In genomic region chr15:102404608-102405488, GRCm38 (mm10) we compare ENCODE assay signal across 9 mouse cellular contexts. TPM values are rescaled to one million over a fixed set of nuclear protein-coding genes. Genes with fewer than 3 reads are reported as not detected.
DNase-seq lines count a peak whose midpoint lies in the region; ATAC-seq and TF ChIP-seq lines count a peak whose summit lies in the region.
"Had no signal": no experiment of that assay in that cellular context is flagged by ENCODE, and none has a peak within 500 bp of the region (broad histone marks: within the 10 kb centered on the region; RNA-seq: fewer than 3 reads in every experiment).

No protein-coding gene starts in this region.

- peak overlapping the region; percentile 60 for H3K4me2 ChIP-seq in neural tube, embryonic 15.5 days

- DNase-seq in heart, adult 2 months, result peak in 1 of 2 experiments; percentile 17
- DNase-seq in heart, adult 8-10 months (ENCODE audit: low spot score), result no peak
- peak; percentile 89 for DNase-seq in limb, embryonic 10.5 days (ENCODE audit: low spot score)
- no peak for DNase-seq in left cerebral cortex, postnatal 10 days (ENCODE audit: extremely low spot score in 1 of 2, low spot score in 2 of 2)

- TF ChIP-seq POLR2A in heart, adult 2 months (IDR thresholded peaks at IDR 0.05; ENCODE audit: insufficient read depth, low read depth, low read length), result no peak

- no peak for TF ChIP-seq EP300 in heart, adult 2 months (IDR thresholded peaks at IDR 0.05; ENCODE audit: insufficient read depth, low read depth, low read length)

- H3K79me2 ChIP-seq in heart, adult 2 months (replicated peaks; ENCODE audit: control insufficient read depth, insufficient read depth, low read length), result no peaks in the 10 kb centered on the region

- peaks cover 16% of the 10 kb centered on the region for H3K4me1 ChIP-seq in heart, adult 2 months (ENCODE audit: control insufficient read depth, insufficient read depth, low read length)
- peaks cover 77% of the 10 kb centered on the region for H3K4me1 ChIP-seq in E14TG2a.4 (replicated peaks; ENCODE audit: low read depth, low read length)
- H3K4me1 ChIP-seq in limb, embryonic 10.5 days, result peaks cover 43% of the 10 kb centered on the region
- peaks cover 37% of the 10 kb centered on the region for H3K4me1 ChIP-seq in neural tube, embryonic 15.5 days

- intact Hi-C loops in heart, adult 2 months (cut with DNase I), result loop anchor here (5.0 to 10.0 kb wide), 2 partner anchors 112 to 300 kb away; partner anchors contain the start of genes Map3k12, Tarbp2 and Tns2
- intact Hi-C loops in left cerebral cortex, postnatal 10 days (cut with DNase I), result no loop called here

- ATAC-seq in erythroblast, adult 5-6 weeks (replicated peaks; ENCODE audit: low FRiP score, poor library complexity, severe bottlenecking), result peak; percentile 65
- no peak for ATAC-seq in neural tube, embryonic 15.5 days (ENCODE audit: low FRiP score)
- ATAC-seq in megakaryocyte-erythroid progenitor cell, adult 5-6 weeks (replicated peaks; ENCODE audit: low FRiP score, low TSS enrichment, poor library complexity, severe bottlenecking), result no peak

- peaks cover 24% of the 10 kb centered on the region for H3K36me3 ChIP-seq in heart, adult 2 months (ENCODE audit: control insufficient read depth, insufficient read depth, low read length)
- peaks cover 28% of the 10 kb centered on the region for H3K36me3 ChIP-seq in E14TG2a.4 (ENCODE audit: insufficient read depth, low read length)
- H3K36me3 ChIP-seq in limb, embryonic 10.5 days, result peaks cover 28% of the 10 kb centered on the region
- H3K36me3 ChIP-seq in neural tube, embryonic 15.5 days, result peaks cover 20% of the 10 kb centered on the region

- no peaks in the 10 kb centered on the region for H3K27me3 ChIP-seq in heart, adult 2 months (ENCODE audit: control insufficient read depth, insufficient read depth, low read length)
- H3K27me3 ChIP-seq in E14TG2a.4 (ENCODE audit: insufficient read depth, low read length), result no peaks in the 10 kb centered on the region
- H3K27me3 ChIP-seq in limb, embryonic 10.5 days (ENCODE audit: low read depth, poor library complexity, severe bottlenecking), result no peaks in the 10 kb centered on the region
- H3K27me3 ChIP-seq in neural tube, embryonic 15.5 days (replicated peaks), result no peaks in the 10 kb centered on the region

- peak; percentile 77 for TF ChIP-seq CTCF in heart, adult 2 months (IDR thresholded peaks at IDR 0.05)
- no peak for TF ChIP-seq CTCF in E14TG2a.4 (conservative IDR thresholded peaks at IDR 0.05; ENCODE audit: low read length)

- H3K9ac ChIP-seq in heart, adult 2 months (ENCODE audit: low read depth, low read length), result peak overlapping the region; percentile 87
- peak overlapping the region; percentile 71 for H3K9ac ChIP-seq in neural tube, embryonic 15.5 days (replicated peaks)

- H3K4me3 ChIP-seq in heart, adult 2 months, result peak overlapping the region; percentile 67
- peak overlapping the region; percentile 88 for H3K4me3 ChIP-seq in E14TG2a.4 (replicated peaks; ENCODE audit: low read length)
- peak overlapping the region; percentile 91 for H3K4me3 ChIP-seq in limb, embryonic 10.5 days
- H3K4me3 ChIP-seq in neural tube, embryonic 15.5 days (replicated peaks), result peak overlapping the region; percentile 72

- H3K27ac ChIP-seq in heart, adult 2 months, result peak overlapping the region; percentile 100
- peak overlapping the region; percentile 100 for H3K27ac ChIP-seq in limb, embryonic 10.5 days
- H3K27ac ChIP-seq in neural tube, embryonic 15.5 days (replicated peaks), result peak overlapping the region; percentile 100

- 13% methylated on average over 34 of the region's 34 CpGs for WGBS in heart, adult 2 months
- 16% methylated on average over 34 of the region's 34 CpGs for WGBS in limb, embryonic 10.5 days
- WGBS in neural tube, embryonic 15.5 days, result 14% methylated on average over 34 of the region's 34 CpGs

- no peaks in the 10 kb centered on the region for H3K9me3 ChIP-seq in E14TG2a.4 (ENCODE audit: low read length)
- H3K9me3 ChIP-seq in limb, embryonic 10.5 days (replicated peaks), result no peaks in the 10 kb centered on the region
- no peaks in the 10 kb centered on the region for H3K9me3 ChIP-seq in neural tube, embryonic 15.5 days (replicated peaks)

RNA-seq across cellular contexts. Expression of gene Sp1, which starts 1.1 kb away (rescaled TPM):
- total RNA-seq in heart, adult 2 months (2021), result 10 to 100 TPM; 36.5 to 41.5 TPM
- polyA plus RNA-seq in heart, adult 2 months (2012; rRNA removed), result 9.6 and 17.3 TPM in 2 replicates
- 10 to 100 TPM; 31.8 to 43.8 (median 38.7) TPM for total RNA-seq in heart, adult 8-10 months (2022)
- total RNA-seq in erythroblast, adult 5-6 weeks (2015; ENCODE audit: low replicate concordance), result 42.2 and 66.3 TPM in 2 replicates
- 20.2 and 23.1 TPM in 2 replicates for total RNA-seq in erythroblast, adult 5-6 weeks (2017; ENCODE audit: low replicate concordance)
- polyA plus RNA-seq in limb, embryonic 10.5 days (2016; fragmentation: Nextera tagmentation; extraction: Ambion mirVana), result 9.1 and 9.8 TPM in 2 replicates
- polyA plus RNA-seq in neural tube, embryonic 15.5 days (2015; fragmentation: Nextera tagmentation; extraction: Ambion mirVana), result 3.0 and 3.9 TPM in 2 replicates
- 10 to 100 TPM; 23.1 to 26.4 TPM for total RNA-seq in left cerebral cortex, postnatal 10 days (2021)
- total RNA-seq in megakaryocyte-erythroid progenitor cell, adult 5-6 weeks (2014; fragmentation: Nextera tagmentation), result 68.0 and 80.3 TPM in 2 replicates
- 45.0 and 62.2 TPM in 2 replicates for total RNA-seq in megakaryocyte-erythroid progenitor cell, adult 5-6 weeks (2017)

RNA-seq across cellular contexts. Expression of gene Sp7, which starts 37.9 kb away (rescaled TPM):
- not detected for total RNA-seq in heart, adult 2 months (2021)
- 0.06 TPM in 1 of 2 replicates, not detected in the other for polyA plus RNA-seq in heart, adult 2 months (2012; rRNA removed)
- total RNA-seq in heart, adult 8-10 months (2022), result not detected
- total RNA-seq in erythroblast, adult 5-6 weeks (2015; ENCODE audit: low replicate concordance), result not detected in 2 replicates
- not detected in 2 replicates for total RNA-seq in erythroblast, adult 5-6 weeks (2017; ENCODE audit: low replicate concordance)
- polyA plus RNA-seq in limb, embryonic 10.5 days (2016; fragmentation: Nextera tagmentation; extraction: Ambion mirVana), result 1.6 and 1.8 TPM in 2 replicates
- polyA plus RNA-seq in neural tube, embryonic 15.5 days (2015; fragmentation: Nextera tagmentation; extraction: Ambion mirVana), result 0.88 and 0.95 TPM in 2 replicates
- total RNA-seq in left cerebral cortex, postnatal 10 days (2021), result under 1 TPM; 0.26 to 0.39 TPM
- total RNA-seq in megakaryocyte-erythroid progenitor cell, adult 5-6 weeks (2014; fragmentation: Nextera tagmentation), result not detected in 2 replicates
- not detected in 2 replicates for total RNA-seq in megakaryocyte-erythroid progenitor cell, adult 5-6 weeks (2017)
- polyA plus RNA-seq: large intestine, adult 2 months had no signal

RNA-seq across cellular contexts. Expression of gene Amhr2, which starts 40.3 kb away (rescaled TPM):
- total RNA-seq in heart, adult 2 months (2021), result under 1 TPM; 0.36 to 0.60 TPM
- 0.31 and 0.44 TPM in 2 replicates for polyA plus RNA-seq in heart, adult 2 months (2012; rRNA removed)
- under 1 TPM; 0.19 to 1.00 (median 0.63) TPM for total RNA-seq in heart, adult 8-10 months (2022)
- not detected in 2 replicates for total RNA-seq in erythroblast, adult 5-6 weeks (2015; ENCODE audit: low replicate concordance)
- total RNA-seq in erythroblast, adult 5-6 weeks (2017; ENCODE audit: low replicate concordance), result not detected in 2 replicates
- 0.15 TPM in 1 of 2 replicates, not detected in the other for polyA plus RNA-seq in limb, embryonic 10.5 days (2016; fragmentation: Nextera tagmentation; extraction: Ambion mirVana)
- polyA plus RNA-seq in neural tube, embryonic 15.5 days (2015; fragmentation: Nextera tagmentation; extraction: Ambion mirVana), result 0.83 and 1.1 TPM in 2 replicates
- under 1 TPM in 1 of 2 experiments, not detected in 1; 0.81 TPM for total RNA-seq in left cerebral cortex, postnatal 10 days (2021)
- total RNA-seq in megakaryocyte-erythroid progenitor cell, adult 5-6 weeks (2014; fragmentation: Nextera tagmentation), result not detected in 2 replicates
- total RNA-seq in megakaryocyte-erythroid progenitor cell, adult 5-6 weeks (2017), result not detected in 2 replicates

RNA-seq across cellular contexts. Expression of gene Prr13, which starts 54.0 kb away (rescaled TPM):
- total RNA-seq in heart, adult 2 months (2021), result 10 to 100 TPM; 22.8 to 23.2 TPM
- polyA plus RNA-seq in heart, adult 2 months (2012; rRNA removed), result 75.5 and 78.4 TPM in 2 replicates
- total RNA-seq in heart, adult 8-10 months (2022), result 10 to 100 TPM; 18.7 to 25.3 (median 22.0) TPM
- total RNA-seq in erythroblast, adult 5-6 weeks (2015; ENCODE audit: low replicate concordance), result 70.9 and 84.4 TPM in 2 replicates
- 37.6 and 64.5 TPM in 2 replicates for total RNA-seq in erythroblast, adult 5-6 weeks (2017; ENCODE audit: low replicate concordance)
- 57.6 and 60.5 TPM in 2 replicates for polyA plus RNA-seq in limb, embryonic 10.5 days (2016; fragmentation: Nextera tagmentation; extraction: Ambion mirVana)
- polyA plus RNA-seq in neural tube, embryonic 15.5 days (2015; fragmentation: Nextera tagmentation; extraction: Ambion mirVana), result 80.9 and 87.7 TPM in 2 replicates
- total RNA-seq in left cerebral cortex, postnatal 10 days (2021), result 10 to 100 TPM; 19.1 to 21.6 TPM
- 61.5 and 97.6 TPM in 2 replicates for total RNA-seq in megakaryocyte-erythroid progenitor cell, adult 5-6 weeks (2014; fragmentation: Nextera tagmentation)
- 50.3 and 54.5 TPM in 2 replicates for total RNA-seq in megakaryocyte-erythroid progenitor cell, adult 5-6 weeks (2017)

RNA-seq across cellular contexts. Expression of gene Aaas, which starts 54.3 kb away (rescaled TPM):
- total RNA-seq in heart, adult 2 months (2021), result 10 to 100 TPM; 10.8 to 13.2 TPM
- polyA plus RNA-seq in heart, adult 2 months (2012; rRNA removed), result 22.1 and 26.2 TPM in 2 replicates
- total RNA-seq in heart, adult 8-10 months (2022), result 10 to 100 TPM in 3 of 4 experiments, 1 to 10 TPM in 1; 9.8 to 15.0 (median 12.5) TPM
- total RNA-seq in erythroblast, adult 5-6 weeks (2015; ENCODE audit: low replicate concordance), result 30.3 and 60.7 TPM in 2 replicates
- 11.7 and 49.7 TPM in 2 replicates for total RNA-seq in erythroblast, adult 5-6 weeks (2017; ENCODE audit: low replicate concordance)
- 150 and 163 TPM in 2 replicates for polyA plus RNA-seq in limb, embryonic 10.5 days (2016; fragmentation: Nextera tagmentation; extraction: Ambion mirVana)
- polyA plus RNA-seq in neural tube, embryonic 15.5 days (2015; fragmentation: Nextera tagmentation; extraction: Ambion mirVana), result 30.4 and 49.7 TPM in 2 replicates
- total RNA-seq in left cerebral cortex, postnatal 10 days (2021), result 10 to 100 TPM; 20.2 to 30.8 TPM
- total RNA-seq in megakaryocyte-erythroid progenitor cell, adult 5-6 weeks (2014; fragmentation: Nextera tagmentation), result 145 and 165 TPM in 2 replicates
- total RNA-seq in megakaryocyte-erythroid progenitor cell, adult 5-6 weeks (2017), result 179 and 207 TPM in 2 replicates
